Mouse (Mus musculus): ENCODE measurements around the gene Sowahc. TPM values are rescaled to one million over a fixed set of nuclear protein-coding genes. Genes with fewer than 3 reads are reported as not detected.

The Sowahc gene
- polyA plus RNA-seq, 1 experiment from 2014 or later = 9.5 TPM

- Histone ChIP-seq H3K9ac (ENCODE audit: low read depth, low read length) (no peak overlapping the region), H3K27ac (ENCODE audit: low read depth, low read length) (no peak overlapping the region), H3K9me3 (ENCODE audit: control insufficient read depth, low read length) (no peaks in the 10 kb centered on the region), H3K27me3 (ENCODE audit: control insufficient read depth, insufficient read depth, low read length) (no peaks in the 10 kb centered on the region), H3K4me1 (ENCODE audit: control insufficient read depth, insufficient read depth, low read length) (no peaks in the 10 kb centered on the region), H3K36me3 (ENCODE audit: control insufficient read depth, insufficient read depth, low read length) (no peaks in the 10 kb centered on the region), H3K4me3 (ENCODE audit: low read length) (no peak overlapping the region), H3K4me2 (replicated peaks; ENCODE audit: low read depth, low read length) (no peak overlapping the region)
- WGBS = 44% methylated on average over 1 of the region's 1 CpGs
- no peak for ATAC-seq (ENCODE audit: low FRiP score, low TSS enrichment)
These were observed 40.3 kb downstream of the Sowahc start for GRCm38 (mm10) chr10:59262021-59262420.

DNA sequence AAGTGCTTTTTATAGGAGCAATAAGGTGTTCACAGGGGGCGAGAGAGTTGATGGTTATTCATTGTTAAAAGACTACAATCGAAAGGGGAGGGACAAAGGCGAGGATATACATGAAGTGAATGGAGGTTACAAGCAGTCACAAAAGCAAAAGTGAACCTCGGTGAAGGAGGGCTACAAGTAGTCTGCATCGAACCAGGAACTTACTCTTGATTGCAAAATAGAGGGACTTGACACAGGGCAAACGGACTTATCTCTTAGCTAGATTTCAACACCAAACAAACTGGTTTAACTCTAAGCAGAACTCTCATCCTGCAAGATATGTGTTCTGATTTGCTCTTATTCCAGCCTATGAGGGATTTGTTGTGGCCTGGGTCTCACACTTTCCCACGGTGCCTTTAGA lies 41.2 kb downstream of the Sowahc start:
- ATAC-seq (ENCODE audit: low FRiP score, low TSS enrichment) = no peak
- H3K9me3 ChIP-seq (ENCODE audit: control insufficient read depth, low read length) = no peaks in the 10 kb centered on the region
- 59% methylated on average over 7 of the region's 7 CpGs for WGBS

GRCm38 (mm10) chr10:59265067-59265466 lies 43.3 kb downstream of the Sowahc start:
- Histone ChIP-seq H3K9me3 (ENCODE audit: control insufficient read depth, low read length) (no peaks in the 10 kb centered on the region), H3K4me2 (replicated peaks; ENCODE audit: low read depth, low read length) (no peak overlapping the region), H3K27me3 (ENCODE audit: control insufficient read depth, insufficient read depth, low read length) (no peaks in the 10 kb centered on the region), H3K9ac (ENCODE audit: low read depth, low read length) (no peak overlapping the region), H3K4me3 (ENCODE audit: low read length) (no peak overlapping the region), H3K4me1 (ENCODE audit: control insufficient read depth, insufficient read depth, low read length) (no peaks in the 10 kb centered on the region), H3K36me3 (ENCODE audit: control insufficient read depth, insufficient read depth, low read length) (no peaks in the 10 kb centered on the region), H3K27ac (ENCODE audit: low read depth, low read length) (no peak overlapping the region)
- ATAC-seq (ENCODE audit: low FRiP score, low TSS enrichment) = no peak
- WGBS = 71% methylated on average over 7 of the region's 7 CpGs

More for the DNA sequence above, 41.2 kb downstream of the Sowahc start:
- no peak overlapping the region for H3K4me3 ChIP-seq (ENCODE audit: low read length)
- H3K36me3 ChIP-seq (ENCODE audit: control insufficient read depth, insufficient read depth, low read length) = no peaks in the 10 kb centered on the region
- H3K9ac ChIP-seq (ENCODE audit: low read depth, low read length) = no peak overlapping the region
- no peak overlapping the region for H3K4me2 ChIP-seq (replicated peaks; ENCODE audit: low read depth, low read length)
- no peak overlapping the region for H3K27ac ChIP-seq (ENCODE audit: low read depth, low read length)
- H3K27me3 ChIP-seq (ENCODE audit: control insufficient read depth, insufficient read depth, low read length) = no peaks in the 10 kb centered on the region
- no peaks in the 10 kb centered on the region for H3K4me1 ChIP-seq (ENCODE audit: control insufficient read depth, insufficient read depth, low read length)

DNA sequence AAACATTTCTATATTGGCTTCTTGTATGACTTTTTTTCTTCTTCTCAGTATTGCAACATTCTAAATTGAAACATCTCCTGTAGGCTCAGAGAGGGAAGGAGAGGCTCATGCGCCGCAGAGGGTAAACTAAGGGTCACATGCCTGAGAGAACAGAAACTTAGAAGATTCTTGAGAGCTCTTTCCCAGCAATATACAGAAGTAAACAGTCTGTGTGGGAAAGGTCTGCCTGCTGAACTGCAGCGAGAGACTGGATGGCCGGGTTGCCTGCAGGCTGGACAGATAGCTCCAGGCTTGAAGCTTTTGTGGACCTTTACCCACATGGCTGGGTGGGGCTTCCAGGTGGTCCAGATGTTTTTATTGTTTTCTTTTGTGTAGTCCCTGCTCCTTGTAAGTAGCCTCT lies 43.9 kb downstream of the Sowahc start:
- Histone ChIP-seq H3K4me3 (ENCODE audit: low read length) (no peak overlapping the region), H3K9me3 (ENCODE audit: control insufficient read depth, low read length) (no peaks in the 10 kb centered on the region), H3K4me1 (ENCODE audit: control insufficient read depth, insufficient read depth, low read length) (no peaks in the 10 kb centered on the region), H3K9ac (ENCODE audit: low read depth, low read length) (no peak overlapping the region), H3K4me2 (replicated peaks; ENCODE audit: low read depth, low read length) (no peak overlapping the region), H3K27ac (ENCODE audit: low read depth, low read length) (no peak overlapping the region), H3K27me3 (ENCODE audit: control insufficient read depth, insufficient read depth, low read length) (no peaks in the 10 kb centered on the region), H3K36me3 (ENCODE audit: control insufficient read depth, insufficient read depth, low read length) (no peaks in the 10 kb centered on the region)
- no peak for ATAC-seq (ENCODE audit: low FRiP score, low TSS enrichment)
- 52% methylated on average over 4 of the region's 4 CpGs for WGBS

DNA sequence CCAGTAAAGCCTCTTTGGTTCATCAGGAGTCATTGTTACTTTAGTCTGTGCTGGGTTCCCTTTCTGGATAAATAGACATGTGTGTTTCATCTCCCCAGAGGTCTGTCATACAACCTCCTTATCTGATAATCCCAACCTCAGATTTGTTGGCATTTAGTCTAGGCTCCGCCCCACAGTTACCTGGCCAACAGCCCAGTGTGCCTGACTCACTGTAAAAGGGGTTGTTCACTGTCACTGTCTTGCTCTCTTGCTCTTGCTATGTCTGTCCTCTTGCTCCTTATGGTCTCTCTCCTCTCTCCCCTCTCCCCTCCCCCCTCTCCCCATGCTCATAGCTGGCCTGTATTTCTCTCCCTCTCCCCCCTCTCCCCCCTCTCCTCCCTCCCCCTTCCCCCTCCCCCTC lies 44.3 kb downstream of the Sowahc start:
- Histone ChIP-seq H3K36me3 (ENCODE audit: control insufficient read depth, insufficient read depth, low read length) (no peaks in the 10 kb centered on the region), H3K9ac (ENCODE audit: low read depth, low read length) (no peak overlapping the region), H3K9me3 (ENCODE audit: control insufficient read depth, low read length) (no peaks in the 10 kb centered on the region), H3K4me3 (ENCODE audit: low read length) (no peak overlapping the region), H3K4me1 (ENCODE audit: control insufficient read depth, insufficient read depth, low read length) (no peaks in the 10 kb centered on the region), H3K27ac (ENCODE audit: low read depth, low read length) (no peak overlapping the region), H3K4me2 (replicated peaks; ENCODE audit: low read depth, low read length) (no peak overlapping the region), H3K27me3 (ENCODE audit: control insufficient read depth, insufficient read depth, low read length) (no peaks in the 10 kb centered on the region)
- 93% methylated on average over 1 of the region's 1 CpGs for WGBS
- ATAC-seq (ENCODE audit: low FRiP score, low TSS enrichment) = no peak

DNA sequence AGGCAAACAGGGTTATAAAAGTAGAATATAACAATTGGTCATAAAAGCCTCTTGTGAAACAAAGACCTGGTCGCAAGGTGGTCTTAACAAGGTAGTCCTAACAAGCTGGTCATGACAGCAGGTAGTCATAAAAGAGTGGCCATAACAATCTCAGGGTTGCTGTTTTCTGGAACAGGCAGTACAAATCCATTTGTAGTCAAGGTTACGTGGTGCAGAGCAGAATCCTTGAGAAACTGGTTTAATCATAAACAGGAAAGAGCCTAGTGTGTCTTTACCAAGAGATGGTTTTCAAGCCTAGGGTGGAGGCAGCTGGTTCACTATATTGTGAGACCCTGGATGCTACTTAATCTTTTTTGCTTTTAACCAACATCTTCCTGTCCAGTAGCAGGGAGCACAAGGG lies 45.5 kb downstream of the Sowahc start:
- 82% methylated on average over 2 of the region's 2 CpGs for WGBS
- H3K27ac ChIP-seq (ENCODE audit: low read depth, low read length) = no peak overlapping the region

DNA sequence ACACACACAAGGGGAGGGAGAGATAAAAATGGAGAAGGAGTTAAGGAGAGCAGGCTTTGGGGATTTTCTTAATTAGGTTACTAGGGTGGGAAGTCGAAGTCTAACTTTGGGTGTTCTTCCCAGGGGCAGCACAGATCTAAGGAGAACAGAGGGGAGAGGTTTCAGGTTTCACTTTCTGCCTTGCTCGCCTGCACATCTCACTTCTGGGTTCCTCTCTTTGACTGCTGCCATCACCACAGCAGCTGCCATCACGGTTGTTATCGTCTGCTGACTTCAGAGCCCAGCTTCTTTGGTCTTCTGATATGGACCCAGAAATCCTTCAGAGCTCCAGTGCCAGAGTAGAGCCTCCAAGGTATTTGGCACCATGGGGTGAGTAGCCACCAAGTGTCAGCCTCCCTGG lies 46.4 kb downstream of the Sowahc start:
- no peak for ATAC-seq (ENCODE audit: low FRiP score, low TSS enrichment)
- 39% methylated on average over 4 of the region's 4 CpGs for WGBS
- Histone ChIP-seq H3K27ac (ENCODE audit: low read depth, low read length) (no peak overlapping the region), H3K4me3 (ENCODE audit: low read length) (no peak overlapping the region), H3K27me3 (ENCODE audit: control insufficient read depth, insufficient read depth, low read length) (no peaks in the 10 kb centered on the region), H3K4me1 (ENCODE audit: control insufficient read depth, insufficient read depth, low read length) (no peaks in the 10 kb centered on the region), H3K9ac (ENCODE audit: low read depth, low read length) (no peak overlapping the region), H3K4me2 (replicated peaks; ENCODE audit: low read depth, low read length) (no peak overlapping the region), H3K9me3 (ENCODE audit: control insufficient read depth, low read length) (no peaks in the 10 kb centered on the region), H3K36me3 (ENCODE audit: control insufficient read depth, insufficient read depth, low read length) (no peaks in the 10 kb centered on the region)

More for the DNA sequence above, 45.5 kb downstream of the Sowahc start:
- H3K27me3 ChIP-seq (ENCODE audit: control insufficient read depth, insufficient read depth, low read length) = no peaks in the 10 kb centered on the region
- H3K9ac ChIP-seq (ENCODE audit: low read depth, low read length) = no peak overlapping the region
- no peak overlapping the region for H3K4me3 ChIP-seq (ENCODE audit: low read length)
- no peaks in the 10 kb centered on the region for H3K4me1 ChIP-seq (ENCODE audit: control insufficient read depth, insufficient read depth, low read length)
- H3K9me3 ChIP-seq (ENCODE audit: control insufficient read depth, low read length) = no peaks in the 10 kb centered on the region
- ATAC-seq (ENCODE audit: low FRiP score, low TSS enrichment) = no peak
- H3K36me3 ChIP-seq (ENCODE audit: control insufficient read depth, insufficient read depth, low read length) = no peaks in the 10 kb centered on the region
- no peak overlapping the region for H3K4me2 ChIP-seq (replicated peaks; ENCODE audit: low read depth, low read length)

GRCm38 (mm10) chr10:59268754-59269153 lies 47.0 kb downstream of the Sowahc start:
- Histone ChIP-seq H3K36me3 (ENCODE audit: control insufficient read depth, insufficient read depth, low read length) (no peaks in the 10 kb centered on the region), H3K9me3 (ENCODE audit: control insufficient read depth, low read length) (no peaks in the 10 kb centered on the region), H3K27ac (ENCODE audit: low read depth, low read length) (no peak overlapping the region), H3K27me3 (ENCODE audit: control insufficient read depth, insufficient read depth, low read length) (no peaks in the 10 kb centered on the region), H3K4me1 (ENCODE audit: control insufficient read depth, insufficient read depth, low read length) (no peaks in the 10 kb centered on the region), H3K4me2 (replicated peaks; ENCODE audit: low read depth, low read length) (no peak overlapping the region), H3K9ac (ENCODE audit: low read depth, low read length) (no peak overlapping the region), H3K4me3 (ENCODE audit: low read length) (no peak overlapping the region)
- WGBS = 45% methylated on average over 3 of the region's 3 CpGs
- no peak for ATAC-seq (ENCODE audit: low FRiP score, low TSS enrichment)

GRCm38 (mm10) chr10:59275745-59276144 lies 54.0 kb downstream of the Sowahc start:
- ATAC-seq (ENCODE audit: low FRiP score, low TSS enrichment) = no peak
- no peaks in the 10 kb centered on the region for H3K9me3 ChIP-seq (ENCODE audit: control insufficient read depth, low read length)

More at GRCm38 (mm10) chr10:59275745-59276144, 54.0 kb downstream of the Sowahc start:
- H3K4me3 ChIP-seq (ENCODE audit: low read length) = no peak overlapping the region
- H3K27ac ChIP-seq (ENCODE audit: low read depth, low read length) = no peak overlapping the region
- no peaks in the 10 kb centered on the region for H3K36me3 ChIP-seq (ENCODE audit: control insufficient read depth, insufficient read depth, low read length)
- no peak overlapping the region for H3K4me2 ChIP-seq (replicated peaks; ENCODE audit: low read depth, low read length)
- H3K4me1 ChIP-seq (ENCODE audit: control insufficient read depth, insufficient read depth, low read length) = peaks cover 10% of the 10 kb centered on the region; the same call in 1 of the 2 replicates
- H3K27me3 ChIP-seq (ENCODE audit: control insufficient read depth, insufficient read depth, low read length) = no peaks in the 10 kb centered on the region
- WGBS = 85% methylated on average over 5 of the region's 5 CpGs
- no peak overlapping the region for H3K9ac ChIP-seq (ENCODE audit: low read depth, low read length)
